Mouse (Mus musculus) embryonic fibroblast, embryonic 13.5 days (primary cell): ENCODE measurements around the gene Crygb.

ENCODE experiments used
- CTCF ChIP-seq: IDR thresholded peaks from 2 replicates; pipeline ENCODE4 v1.5.1; 2011; ENCODE audit warnings: mild to moderate bottlenecking, control low read depth, low read length, moderate library complexity, borderline replicate concordance; ENCODE audit not compliant: insufficient read depth
- POLR2A ChIP-seq: IDR thresholded peaks from 2 replicates; pipeline ENCODE4 v1.6.1; 2011; ENCODE audit warnings: low read depth, mild to moderate bottlenecking, control low read depth, low read length, moderate library complexity

- TF ChIP-seq POLR2A, result no peak
- no peak for TF ChIP-seq CTCF
These were observed 14.9 kb upstream of the Crygb start for GRCm38 (mm10) chr1:65096953-65097352.
